Mouse (Mus musculus) left cerebral cortex, postnatal 4 days (tissue): ENCODE measurements around the gene Nprl2. TPM values are rescaled to one million over a fixed set of nuclear protein-coding genes. Genes with fewer than 3 reads are reported as not detected.
A peak's percentile ranks its signal among the peaks of the same experiment; 100 is the strongest.

Experiments used
- DNase-seq: peaks from one replicate; pipeline ENCODE4 v3.0.0-alpha.2; 2022
- intact Hi-C: fragments of 180-260 bp; cut with DNase I; formaldehyde crosslinking; loops from one replicate; pipeline ENCODE4 v1.15.1; 2025
- total RNA-seq, 2 experiments: library from RNA; stranded (reverse); gene quantifications; 2 replicates each; pipeline ENCODE4 v1.2.3; 2021

The Nprl2 gene
- 10 to 100 TPM; 35.2 to 38.5 TPM for total RNA-seq

DNA sequence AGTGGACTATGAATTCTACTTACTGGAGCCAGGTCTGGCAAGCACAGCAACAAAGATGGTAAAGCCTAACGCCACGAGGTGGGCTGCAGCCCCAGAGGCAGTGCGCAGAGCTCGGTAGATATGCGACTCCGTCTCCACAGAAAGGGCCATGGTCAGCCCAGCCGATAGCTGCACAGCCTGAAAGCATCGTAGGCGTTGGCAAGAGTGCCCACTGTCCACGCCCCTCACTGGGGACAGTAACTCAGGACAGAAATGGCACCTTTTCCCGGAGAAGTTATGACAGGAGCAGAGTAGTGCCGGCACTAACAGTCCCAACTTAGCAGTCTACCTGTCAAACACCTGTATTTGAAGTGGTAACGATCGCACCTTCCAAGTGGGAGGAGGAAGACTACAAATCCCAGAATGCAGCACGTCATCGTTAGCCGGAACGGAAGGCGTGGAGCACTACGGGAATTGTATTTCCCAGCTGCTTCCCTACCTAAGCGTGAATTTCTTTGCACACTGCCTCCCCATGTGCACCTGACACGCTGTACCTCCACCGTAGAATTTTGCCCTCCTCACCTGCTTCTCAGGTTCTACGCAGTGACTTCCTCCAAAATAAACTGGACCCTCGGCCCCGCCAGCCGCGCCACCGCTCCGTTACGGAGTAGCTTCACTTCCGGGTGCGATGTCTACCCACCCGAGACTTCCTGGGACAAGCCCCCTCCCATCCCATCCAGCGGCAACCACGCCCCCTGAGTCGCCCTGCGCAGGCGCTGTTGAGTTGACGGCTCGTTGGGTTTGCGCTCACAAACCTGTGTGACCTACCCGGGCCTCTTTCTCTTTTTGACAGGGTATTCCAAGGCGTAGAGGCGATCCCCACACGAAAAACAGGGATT, at the start of gene Nprl2, which contains the start of gene Cyb561d2:
Nprl2 (plus strand) TSS at position 753 of the 878 bp plus-strand sequence.
Cyb561d2 (minus strand) TSS at position 720 of the 878 bp plus-strand sequence.
- DNase-seq, result peak; percentile 96
- intact Hi-C loops, result no loop called here

GRCm38 (mm10) chr9:107493511-107493910, 48.5 kb upstream of the Nprl2 start:
- intact Hi-C loops, result no loop called here
- DNase-seq, result no peak

DNA sequence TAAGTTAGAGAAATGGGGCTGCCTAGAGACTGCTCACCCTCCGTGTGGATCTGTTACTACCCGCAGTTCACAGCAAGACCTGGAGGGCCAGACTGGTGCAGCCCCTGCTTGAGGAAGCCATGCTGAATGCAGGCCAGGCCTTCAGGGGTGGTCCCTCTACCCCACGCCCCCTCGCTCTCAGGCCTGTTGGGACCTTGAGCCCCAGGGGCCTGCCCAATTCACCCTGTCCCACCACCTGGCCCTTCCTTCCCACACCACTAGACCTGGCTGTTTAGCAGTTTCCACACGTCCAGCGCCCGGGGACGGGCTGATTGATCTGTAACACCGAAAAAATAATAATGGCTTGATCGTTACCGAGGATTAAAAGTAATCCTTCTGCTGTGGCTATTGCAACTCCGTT, 47.8 kb upstream of the Nprl2 start:
- no peak for DNase-seq
- intact Hi-C loops, result no loop called here

- DNase-seq, result no peak
- intact Hi-C loops, result no loop called here
Observed at GRCm38 (mm10) chr9:107496359-107496758, 45.7 kb upstream of the Nprl2 start.

- no peak for DNase-seq
- intact Hi-C loops, result no loop called here
Observed at GRCm38 (mm10) chr9:107500708-107501286, 41.2 kb upstream of the Nprl2 start.

- intact Hi-C loops, result no loop called here
- peak; percentile 42 for DNase-seq
Observed at GRCm38 (mm10) chr9:107502131-107502846, 39.7 kb upstream of the Nprl2 start.

- intact Hi-C loops, result no loop called here
- peak; percentile 69 for DNase-seq
Observed at GRCm38 (mm10) chr9:107504662-107505537, 37.1 kb upstream of the Nprl2 start.

DNA sequence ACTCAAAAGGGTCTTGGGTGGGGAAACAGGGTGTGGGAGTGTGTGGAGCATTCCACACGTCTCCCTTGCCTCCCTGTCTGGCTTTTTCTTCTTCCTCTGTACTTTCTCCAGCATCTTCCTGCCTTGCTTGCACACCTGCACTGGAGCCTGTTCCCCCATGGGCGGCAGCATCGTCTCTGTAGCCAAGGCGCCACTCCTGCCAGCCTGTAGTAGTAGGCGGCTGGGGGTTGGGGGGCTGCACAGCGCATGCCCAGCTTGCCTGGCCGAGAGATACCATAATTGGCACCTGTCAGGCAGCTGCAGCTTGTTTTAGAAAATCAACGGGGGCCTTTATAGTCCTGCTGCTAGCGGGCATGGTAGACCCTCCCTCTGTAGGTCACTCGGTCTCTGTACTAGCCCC, 33.8 kb upstream of the Nprl2 start:
- DNase-seq, result peak; percentile 69
- intact Hi-C loops, result no loop called here

DNA sequence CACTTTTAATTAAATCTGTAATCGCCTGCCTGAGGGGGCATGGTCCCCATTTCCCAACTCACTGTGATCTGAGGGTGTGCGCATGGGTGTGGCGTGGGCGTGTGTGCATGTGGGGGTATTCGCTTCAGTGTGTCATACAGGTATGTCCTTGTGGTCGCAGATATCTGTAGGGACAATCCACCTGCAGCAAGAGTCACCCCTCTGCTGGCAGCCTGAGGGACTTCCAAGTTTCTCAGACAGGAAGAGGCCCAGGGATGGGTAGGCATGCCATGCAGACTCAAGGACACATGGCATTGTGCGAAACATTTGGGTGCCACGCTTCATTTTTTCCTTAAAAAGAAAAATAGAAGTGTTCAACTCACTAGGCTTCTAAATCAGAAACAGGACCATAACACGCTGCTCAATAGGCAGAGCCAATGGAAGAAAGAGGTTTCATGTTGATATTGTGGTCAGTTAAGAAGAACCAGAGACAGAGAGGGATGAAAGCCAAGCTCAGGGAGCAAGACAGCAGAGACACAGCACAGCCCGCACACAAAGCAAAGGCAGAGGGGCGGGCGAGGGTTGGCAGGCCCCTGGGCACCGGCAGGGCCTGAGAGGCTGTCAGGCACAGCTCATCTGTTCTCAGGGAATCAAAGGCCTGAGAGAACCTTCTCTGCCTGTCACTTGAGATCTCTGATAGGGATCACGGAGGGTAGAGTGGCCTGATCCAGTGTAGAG, 31.5 kb upstream of the Nprl2 start:
- no peak for DNase-seq
- intact Hi-C loops, result loop anchor here (5.0 kb wide), 1 partner anchor 213 kb away; the partner anchor contains the start of gene Cish

- no peak for DNase-seq
- intact Hi-C loops, result loop anchor here (5.0 kb wide), 1 partner anchor 214 kb away; the partner anchor contains the start of gene Cish
Observed at GRCm38 (mm10) chr9:107511436-107511835, 30.6 kb upstream of the Nprl2 start.

GRCm38 (mm10) chr9:107512326-107512725, 29.7 kb upstream of the Nprl2 start:
- intact Hi-C loops, result loop anchor here (5.0 kb wide), 1 partner anchor 215 kb away; the partner anchor contains the start of gene Cish
- DNase-seq, result no peak

DNA sequence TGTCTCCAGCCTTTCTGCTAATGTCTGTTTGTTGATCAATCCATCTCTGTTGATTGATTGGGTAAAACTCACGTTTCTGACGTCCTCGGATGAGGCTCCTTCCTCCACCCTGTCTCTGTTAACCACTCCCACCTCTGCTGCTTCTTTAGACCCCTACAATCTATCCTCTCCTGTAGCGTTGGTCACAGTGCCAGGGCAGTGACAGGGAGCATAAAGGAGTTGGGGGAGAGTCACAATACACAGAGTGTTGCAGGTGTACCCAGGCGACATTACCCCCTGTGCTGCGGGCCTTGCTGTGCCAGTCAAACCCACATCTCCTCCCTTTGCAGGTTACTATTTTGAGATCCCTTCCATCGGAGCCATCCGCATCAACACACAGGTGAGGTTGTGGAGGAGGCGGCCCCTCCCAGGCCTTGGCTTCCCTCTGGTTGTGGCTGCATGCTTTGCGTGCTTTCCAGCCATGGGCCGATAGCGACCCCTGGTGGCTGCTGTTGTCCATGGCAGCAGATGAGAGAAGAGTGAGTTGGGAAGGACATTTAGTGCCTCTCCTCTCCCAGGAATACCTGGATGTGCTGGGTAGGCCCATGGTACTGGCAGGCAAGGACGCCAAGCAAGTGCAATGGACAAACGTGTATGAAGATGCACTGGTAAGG, 27.6 kb upstream of the Nprl2 start:
- intact Hi-C loops, result loop anchor here (2.0 to 5.0 kb wide), 2 partner anchors 158 to 217 kb away; partner anchors contain the start of gene Cish
- DNase-seq, result peak; percentile 90

DNA sequence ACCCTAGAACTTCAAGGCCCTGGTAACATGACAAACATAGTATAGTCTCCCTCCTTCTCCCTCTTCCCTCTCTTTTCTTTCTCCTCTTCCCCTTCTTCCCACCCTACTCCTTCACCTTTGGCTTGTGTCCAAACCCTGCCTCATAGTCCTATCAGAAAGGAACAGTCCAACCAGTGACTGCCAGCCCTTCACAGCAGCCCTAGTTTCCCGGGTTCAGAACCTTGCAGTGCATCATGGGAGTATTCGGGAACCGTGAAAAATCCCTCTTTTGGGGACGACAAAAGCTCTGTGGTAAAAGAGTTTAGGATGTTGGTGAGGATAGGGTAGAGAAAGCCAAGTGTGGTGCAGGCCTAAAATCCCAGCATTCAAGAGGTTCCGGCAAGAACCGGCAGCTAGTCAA, 21.7 kb upstream of the Nprl2 start:
- intact Hi-C loops, result no loop called here

GRCm38 (mm10) chr9:107521190-107521589, 20.8 kb upstream of the Nprl2 start:
- intact Hi-C loops, result no loop called here
- DNase-seq, result no peak

More for the DNA sequence above, 21.7 kb upstream of the Nprl2 start:
- DNase-seq, result no peak

GRCm38 (mm10) chr9:107521711-107522399, 20.2 kb upstream of the Nprl2 start:
- DNase-seq, result no peak
- intact Hi-C loops, result no loop called here

GRCm38 (mm10) chr9:107522400-107522711, 19.7 kb upstream of the Nprl2 start:
- no peak for DNase-seq
- intact Hi-C loops, result no loop called here

GRCm38 (mm10) chr9:107526198-107527026, 15.6 kb upstream of the Nprl2 start:
- intact Hi-C loops, result no loop called here
- peak; percentile 76 for DNase-seq
